Mouse (Mus musculus): ENCODE results near the gene Itpkb.

DNA sequence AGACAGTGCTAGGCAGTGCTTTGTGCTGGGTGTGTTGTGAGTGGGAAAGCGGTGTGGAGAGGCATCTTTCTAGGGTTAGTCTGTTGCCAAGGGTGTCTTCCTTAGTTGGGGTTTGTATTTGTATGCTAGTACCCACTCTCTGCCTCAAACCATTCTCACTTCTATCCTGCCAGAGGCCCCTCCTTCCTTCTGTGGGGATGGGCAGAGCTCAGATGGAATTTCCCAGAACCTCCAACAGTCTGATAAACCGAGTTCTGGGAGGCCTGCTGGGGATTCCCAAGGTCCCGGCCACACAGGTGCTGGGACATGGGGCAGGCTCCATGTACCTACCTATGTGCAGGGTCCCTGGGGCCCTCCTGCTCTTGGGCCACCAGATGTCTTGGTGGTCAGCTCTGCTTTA, 93.6 kb downstream of the Itpkb start:
- TF ChIP-seq HCFC1 (IDR thresholded peaks at IDR 0.05; ENCODE audit: borderline replicate concordance, insufficient read depth, low read length) (no peak), ZNF384 (IDR thresholded peaks at IDR 0.05; ENCODE audit: low read depth, low read length) (no peak), CHD2 (IDR thresholded peaks at IDR 0.05; ENCODE audit: low read depth, low read length) (no peak), MAFK (IDR thresholded peaks at IDR 0.05; ENCODE audit: insufficient read depth, low read depth, low read length) (no peak), ZC3H11A (IDR thresholded peaks at IDR 0.05; ENCODE audit: borderline replicate concordance, low read depth, low read length) (no peak)
